Mouse (Mus musculus) limb, embryonic 13.5 days (tissue): ENCODE results near the gene Fut11. TPM values are rescaled to one million over a fixed set of nuclear protein-coding genes. Genes with fewer than 3 reads are reported as not detected.

ENCODE experiments used
- ATAC-seq: fragments of 200-750 bp; cut with Nextera tagmentation; 2 replicates; pipeline ENCODE4 v1.8.0; 2017; ENCODE audit warnings: low read depth, moderate number of reproducible peaks, moderate TSS enrichment; ENCODE audit not compliant: low FRiP score
- H3K27ac ChIP-seq: fragments of 300-500 bp; sonication (generic); 2 replicates; pipeline ENCODE4 v1.5.1; 2015; ENCODE audit warnings: inconsistent platforms, mild to moderate bottlenecking, moderate library complexity
- H3K27me3 ChIP-seq: fragments of 300-500 bp; sonication (generic); 2 replicates; pipeline ENCODE4 v1.6.1; 2015; ENCODE audit warnings: mild to moderate bottlenecking, inconsistent platforms
- H3K36me3 ChIP-seq: fragments of 300-500 bp; sonication (generic); 2 replicates; pipeline ENCODE4 v1.6.1; 2015; ENCODE audit warnings: inconsistent platforms, mild to moderate bottlenecking, moderate library complexity
- H3K4me1 ChIP-seq: fragments of 300-500 bp; sonication (generic); 2 replicates; pipeline ENCODE4 v1.6.1; 2015; ENCODE audit warnings: inconsistent platforms
- H3K4me2 ChIP-seq: fragments of 300-500 bp; sonication (generic); replicated peaks from 2 replicates; pipeline ENCODE4 v1.6.1; 2015; ENCODE audit warnings: inconsistent platforms, mild to moderate bottlenecking, moderate library complexity
- H3K4me3 ChIP-seq: fragments of 300-500 bp; sonication (generic); 2 replicates; pipeline ENCODE4 v1.5.1; 2015; ENCODE audit warnings: moderate library complexity, mild to moderate bottlenecking, inconsistent platforms
- H3K9ac ChIP-seq: fragments of 300-500 bp; sonication (generic); 2 replicates; pipeline ENCODE4 v1.6.1; 2015; ENCODE audit warnings: mild to moderate bottlenecking, inconsistent platforms
- H3K9me3 ChIP-seq: fragments of 300-500 bp; sonication (generic); 2 replicates; pipeline ENCODE4 v1.6.1; 2016; ENCODE audit warnings: inconsistent platforms
- WGBS: fragments of 180-500 bp; shearing (Covaris S2); methylation state at CpG from one replicate; pipeline ENCODE4 v1.1.7; 2015; 5-methylcytosine and 5-hydroxymethylcytosine counted together
- polyA plus RNA-seq: library from polyadenylated mRNA; unstranded; fragments of >200 nt; fragmentation: Nextera tagmentation; extraction: Ambion mirVana; gene quantifications from 2 replicates; pipeline ENCODE4 v1.2.1, GENCODE M21; 2015

Fut11 gene
- polyA plus RNA-seq, 1 experiment from 2014 or later: 28.5 TPM

GRCm38 (mm10) chr14:20725660-20726339 is 31.0 kb downstream of the Fut11 start:
- ATAC-seq: no peak
- H3K9ac ChIP-seq: no peak overlapping the region
- no peak overlapping the region for H3K27ac ChIP-seq
- no peaks in the 10 kb centered on the region for H3K27me3 ChIP-seq
- 72% methylated on average over 6 of the region's 6 CpGs for WGBS
- no peaks in the 10 kb centered on the region for H3K9me3 ChIP-seq
- H3K4me2 ChIP-seq: no peak overlapping the region
- no peaks in the 10 kb centered on the region for H3K4me1 ChIP-seq
- H3K4me3 ChIP-seq: no peak overlapping the region
- peaks cover 99% of the 10 kb centered on the region for H3K36me3 ChIP-seq

GRCm38 (mm10) chr14:20729871-20730270 is 35.1 kb downstream of the Fut11 start:
- ATAC-seq: no peak
- Histone ChIP-seq H3K27ac (no peak overlapping the region), H3K9me3 (no peaks in the 10 kb centered on the region), H3K4me1 (peaks cover 17% of the 10 kb centered on the region), H3K4me3 (no peak overlapping the region), H3K9ac (no peak overlapping the region), H3K4me2 (no peak overlapping the region), H3K27me3 (no peaks in the 10 kb centered on the region), H3K36me3 (peaks cover 75% of the 10 kb centered on the region)
- WGBS: 92% methylated on average over 9 of the region's 9 CpGs

- Histone ChIP-seq H3K4me1 (peaks cover 26% of the 10 kb centered on the region), H3K4me3 (no peak overlapping the region), H3K27me3 (no peaks in the 10 kb centered on the region), H3K36me3 (peaks cover 74% of the 10 kb centered on the region), H3K9ac (peak overlapping the region; percentile 40; the same call in 1 of the 2 replicates), H3K27ac (no peak overlapping the region), H3K9me3 (no peaks in the 10 kb centered on the region), H3K4me2 (no peak overlapping the region)
- WGBS: 86% methylated on average over 9 of the region's 9 CpGs
- no peak for ATAC-seq
Observed at GRCm38 (mm10) chr14:20730853-20731602, 36.3 kb downstream of the Fut11 start.

- peak overlapping the region; percentile 88 for H3K9ac ChIP-seq
- H3K36me3 ChIP-seq: peaks cover 71% of the 10 kb centered on the region
- H3K4me3 ChIP-seq: peak overlapping the region; percentile 82
- peak overlapping the region; percentile 91 for H3K27ac ChIP-seq
- peaks cover 26% of the 10 kb centered on the region for H3K4me1 ChIP-seq
- H3K4me2 ChIP-seq: peak overlapping the region; percentile 94
- no peaks in the 10 kb centered on the region for H3K27me3 ChIP-seq
- ATAC-seq: no peak
- 47% methylated on average over 12 of the region's 12 CpGs for WGBS
- no peaks in the 10 kb centered on the region for H3K9me3 ChIP-seq
Observed at GRCm38 (mm10) chr14:20733041-20733951, 38.5 kb downstream of the Fut11 start.

- Histone ChIP-seq H3K4me1 (peaks cover 26% of the 10 kb centered on the region), H3K27ac (peak within 1 kb of the TSS; percentile 91), H3K27me3 (no peaks in the 10 kb centered on the region), H3K4me3 (peak within 1 kb of the TSS; percentile 82), H3K9me3 (no peaks in the 10 kb centered on the region), H3K4me2 (peak within 1 kb of the TSS; percentile 94), H3K36me3 (peaks cover 71% of the 10 kb centered on the region), H3K9ac (peak within 1 kb of the TSS; percentile 88)
- ATAC-seq: peak; percentile 98
- under 1% methylated on average over 72 of the region's 81 CpGs for WGBS
Observed at GRCm38 (mm10) chr14:20733952-20734774, 39.4 kb downstream of the Fut11 start, which contains the start of gene Ndst2. Ndst2 (minus strand) TSS chr14:20734562.

GRCm38 (mm10) chr14:20735052-20735451 is 40.3 kb downstream of the Fut11 start:
- 73% methylated on average over 2 of the region's 2 CpGs for WGBS
- Histone ChIP-seq H3K27me3 (no peaks in the 10 kb centered on the region), H3K4me1 (peaks cover 26% of the 10 kb centered on the region), H3K27ac (peak overlapping the region; percentile 28; the same call in 1 of the 2 replicates), H3K9ac (0 out of 2 replicates have a peak overlapping the region, but pooled peaks have one; percentile 88), H3K9me3 (no peaks in the 10 kb centered on the region), H3K4me3 (no peak overlapping the region), H3K4me2 (peak overlapping the region; percentile 94; the same call in 1 of the 2 replicates), H3K36me3 (peaks cover 71% of the 10 kb centered on the region)
- no peak for ATAC-seq

GRCm38 (mm10) chr14:20735892-20736390 is 41.2 kb downstream of the Fut11 start:
- no peaks in the 10 kb centered on the region for H3K27me3 ChIP-seq
- WGBS: 88% methylated on average over 13 of the region's 13 CpGs
- no peak overlapping the region for H3K4me2 ChIP-seq
- H3K27ac ChIP-seq: no peak overlapping the region
- H3K4me3 ChIP-seq: no peak overlapping the region
- ATAC-seq: no peak
- H3K9ac ChIP-seq: no peak overlapping the region; the same call in 1 of the 2 replicates
- peaks cover 71% of the 10 kb centered on the region for H3K36me3 ChIP-seq
- H3K4me1 ChIP-seq: peaks cover 26% of the 10 kb centered on the region
- H3K9me3 ChIP-seq: no peaks in the 10 kb centered on the region

- WGBS: 45% methylated on average over 14 of the region's 14 CpGs
- H3K4me3 ChIP-seq: no peak overlapping the region
- no peak overlapping the region for H3K4me2 ChIP-seq
- H3K27ac ChIP-seq: no peak overlapping the region
- no peaks in the 10 kb centered on the region for H3K27me3 ChIP-seq
- peaks cover 22% of the 10 kb centered on the region for H3K4me1 ChIP-seq
- no peaks in the 10 kb centered on the region for H3K9me3 ChIP-seq
- no peak overlapping the region for H3K9ac ChIP-seq
- no peak for ATAC-seq
- peaks cover 75% of the 10 kb centered on the region for H3K36me3 ChIP-seq
Observed at GRCm38 (mm10) chr14:20737306-20737705, 42.5 kb downstream of the Fut11 start.

- 91% methylated on average over 8 of the region's 8 CpGs for WGBS
- H3K27me3 ChIP-seq: no peaks in the 10 kb centered on the region
- H3K27ac ChIP-seq: no peak overlapping the region
- ATAC-seq: no peak
- no peak overlapping the region for H3K4me3 ChIP-seq
- no peak overlapping the region for H3K9ac ChIP-seq
- no peak overlapping the region for H3K4me2 ChIP-seq
- H3K36me3 ChIP-seq: peaks cover 76% of the 10 kb centered on the region
- H3K9me3 ChIP-seq: no peaks in the 10 kb centered on the region
- H3K4me1 ChIP-seq: peaks cover 11% of the 10 kb centered on the region
Observed at GRCm38 (mm10) chr14:20738511-20738910, 43.7 kb downstream of the Fut11 start.

GRCm38 (mm10) chr14:20741301-20741700 is 46.5 kb downstream of the Fut11 start:
- H3K4me3 ChIP-seq: no peak overlapping the region
- H3K36me3 ChIP-seq: peaks cover 90% of the 10 kb centered on the region
- 88% methylated on average over 9 of the region's 9 CpGs for WGBS
- ATAC-seq: no peak
- H3K9me3 ChIP-seq: no peaks in the 10 kb centered on the region
- H3K27ac ChIP-seq: no peak overlapping the region
- H3K9ac ChIP-seq: no peak overlapping the region
- no peak overlapping the region for H3K4me2 ChIP-seq
- H3K4me1 ChIP-seq: no peaks in the 10 kb centered on the region
- no peaks in the 10 kb centered on the region for H3K27me3 ChIP-seq

GRCm38 (mm10) chr14:20743614-20744013 is 48.8 kb downstream of the Fut11 start:
- WGBS: 88% methylated on average over 3 of the region's 3 CpGs
- Histone ChIP-seq H3K27me3 (no peaks in the 10 kb centered on the region), H3K9ac (no peak overlapping the region), H3K27ac (no peak overlapping the region), H3K4me1 (no peaks in the 10 kb centered on the region), H3K4me2 (no peak overlapping the region), H3K9me3 (no peaks in the 10 kb centered on the region), H3K36me3 (peaks cover 84% of the 10 kb centered on the region), H3K4me3 (no peak overlapping the region)
- ATAC-seq: no peak
